Mouse (Mus musculus): ENCODE results near the gene Nfatc2. TPM values are rescaled to one million over a fixed set of nuclear protein-coding genes. Genes with fewer than 3 reads are reported as not detected.

Gene Nfatc2
- total RNA-seq, 1 experiment from 2014 or later = 1.3 TPM

- ATAC-seq (replicated peaks; ENCODE audit: low read depth, poor library complexity, severe bottlenecking) = peak; percentile 71
These were observed 149.4 kb downstream of the Nfatc2 start for GRCm38 (mm10) chr2:168451714-168452708.

- peak; percentile 70 for ATAC-seq (replicated peaks; ENCODE audit: low read depth, poor library complexity, severe bottlenecking)
These were observed 150.5 kb downstream of the Nfatc2 start for GRCm38 (mm10) chr2:168450977-168451376.

- no peak for ATAC-seq (replicated peaks; ENCODE audit: low read depth, poor library complexity, severe bottlenecking)
These were observed 153.4 kb downstream of the Nfatc2 start for GRCm38 (mm10) chr2:168448054-168448453.

- ATAC-seq (replicated peaks; ENCODE audit: low read depth, poor library complexity, severe bottlenecking) = no peak
These were observed 153.9 kb downstream of the Nfatc2 start for GRCm38 (mm10) chr2:168447601-168448000.

- ATAC-seq (replicated peaks; ENCODE audit: low read depth, poor library complexity, severe bottlenecking) = peak; percentile 86
These were observed 156.1 kb downstream of the Nfatc2 start for GRCm38 (mm10) chr2:168445211-168445810.

- ATAC-seq (replicated peaks; ENCODE audit: low read depth, poor library complexity, severe bottlenecking) = no peak
These were observed 157.3 kb downstream of the Nfatc2 start for GRCm38 (mm10) chr2:168444126-168444525.

- no peak for ATAC-seq (replicated peaks; ENCODE audit: low read depth, poor library complexity, severe bottlenecking)
These were observed 160.0 kb downstream of the Nfatc2 start for GRCm38 (mm10) chr2:168441494-168441893.

- no peak for ATAC-seq (replicated peaks; ENCODE audit: low read depth, poor library complexity, severe bottlenecking)
These were observed 160.5 kb downstream of the Nfatc2 start for GRCm38 (mm10) chr2:168440918-168441328.

- ATAC-seq (replicated peaks; ENCODE audit: low read depth, poor library complexity, severe bottlenecking) = no peak
These were observed 162.4 kb downstream of the Nfatc2 start for GRCm38 (mm10) chr2:168438981-168439452.

- no peak for ATAC-seq (replicated peaks; ENCODE audit: low read depth, poor library complexity, severe bottlenecking)
These were observed 167.3 kb downstream of the Nfatc2 start for GRCm38 (mm10) chr2:168434187-168434586.

GRCm38 (mm10) chr2:168433392-168433791 lies 168.1 kb downstream of the Nfatc2 start:
- no peak for ATAC-seq (replicated peaks; ENCODE audit: low read depth, poor library complexity, severe bottlenecking)

- ATAC-seq (replicated peaks; ENCODE audit: low read depth, poor library complexity, severe bottlenecking) = no peak
These were observed 169.1 kb downstream of the Nfatc2 start for GRCm38 (mm10) chr2:168432394-168432793.

- ATAC-seq (replicated peaks; ENCODE audit: low read depth, poor library complexity, severe bottlenecking) = peak; percentile 85
These were observed 171.9 kb downstream of the Nfatc2 start for GRCm38 (mm10) chr2:168429598-168429997.

GRCm38 (mm10) chr2:168428375-168428901 lies 173.0 kb downstream of the Nfatc2 start:
- ATAC-seq (replicated peaks; ENCODE audit: low read depth, poor library complexity, severe bottlenecking) = no peak

Other genes starting within 250 kb of the Nfatc2 start
- not detected in 2 replicates for gene Atp9a, start 140.8 kb upstream of the Nfatc2 start, total RNA-seq (2017)
- gene Sall4, start 166.3 kb upstream of the Nfatc2 start, total RNA-seq (2017) = not detected in 2 replicates